In genomic region chr6:136817549-136817948, GRCm38 (mm10) we compare ENCODE assay signal across 18 mouse cellular contexts. TPM values are rescaled to one million over a fixed set of nuclear protein-coding genes. Genes with fewer than 3 reads are reported as not detected.
DNase-seq lines count a peak whose midpoint lies in the region; ATAC-seq lines count a peak whose summit lies in the region.
"Had no signal": no experiment of that assay in that cellular context is flagged by ENCODE, and none has a peak within 500 bp of the region (broad histone marks: within the 10 kb centered on the region; RNA-seq: fewer than 3 reads in every experiment).

No protein-coding gene starts in this region.

- no peaks in the 10 kb centered on the region for H3K27me3 ChIP-seq in neural tube, embryonic 15.5 days (replicated peaks)
- no peaks in the 10 kb centered on the region for H3K27me3 ChIP-seq in kidney, embryonic 15.5 days
- H3K27me3 ChIP-seq: heart, embryonic 12.5 days; liver, embryonic 15.5 days; midbrain, embryonic 15.5 days; neural tube, embryonic 13.5 days; stomach, embryonic 15.5 days had no signal

- WGBS in neural tube, embryonic 15.5 days: 97% methylated on average over 3 of the region's 3 CpGs
- WGBS in kidney, embryonic 15.5 days: 89% methylated on average over 3 of the region's 3 CpGs

- no peak overlapping the region for H3K27ac ChIP-seq in neural tube, embryonic 15.5 days (replicated peaks)
- H3K27ac ChIP-seq in kidney, embryonic 15.5 days: no peak overlapping the region
- H3K27ac ChIP-seq: hindbrain, embryonic 10.5 days; liver, embryonic 15.5 days; midbrain, embryonic 15.5 days; neural tube, embryonic 13.5 days; stomach, embryonic 15.5 days had no signal

- no peak overlapping the region for H3K4me2 ChIP-seq in neural tube, embryonic 15.5 days
- H3K4me2 ChIP-seq in kidney, embryonic 15.5 days: no peak overlapping the region
- H3K4me2 ChIP-seq: heart, embryonic 12.5 days; liver, embryonic 15.5 days; midbrain, embryonic 15.5 days; neural tube, embryonic 13.5 days; stomach, embryonic 15.5 days had no signal

- no peak overlapping the region for H3K4me3 ChIP-seq in neural tube, embryonic 15.5 days (replicated peaks)
- no peak overlapping the region for H3K4me3 ChIP-seq in kidney, embryonic 15.5 days (replicated peaks)
- H3K4me3 ChIP-seq: heart, embryonic 12.5 days; hindbrain, embryonic 10.5 days; liver, embryonic 15.5 days; midbrain, embryonic 15.5 days; neural tube, embryonic 13.5 days; stomach, embryonic 15.5 days had no signal

- H3K4me1 ChIP-seq in neural tube, embryonic 15.5 days: no peaks in the 10 kb centered on the region
- H3K4me1 ChIP-seq in kidney, embryonic 15.5 days: no peaks in the 10 kb centered on the region
- H3K4me1 ChIP-seq: hindbrain, embryonic 10.5 days; liver, embryonic 15.5 days; midbrain, embryonic 15.5 days; neural tube, embryonic 13.5 days; stomach, embryonic 15.5 days had no signal

- H3K36me3 ChIP-seq in neural tube, embryonic 15.5 days: peaks cover 92% of the 10 kb centered on the region
- peaks cover 98% of the 10 kb centered on the region for H3K36me3 ChIP-seq in kidney, embryonic 15.5 days

- ATAC-seq in frontal cortex, adult (ENCODE audit: low TSS enrichment): peak; percentile 88
- no peak for ATAC-seq in neural tube, embryonic 15.5 days (ENCODE audit: low FRiP score)
- no peak for ATAC-seq in kidney, embryonic 15.5 days (replicated peaks; ENCODE audit: low FRiP score)
- ATAC-seq: intestine, embryonic 16.5 days; midbrain, embryonic 15.5 days had no signal

- no peak overlapping the region for H3K9ac ChIP-seq in neural tube, embryonic 15.5 days (replicated peaks)
- H3K9ac ChIP-seq in kidney, embryonic 15.5 days: no peak overlapping the region
- H3K9ac ChIP-seq: heart, embryonic 12.5 days; liver, embryonic 15.5 days; midbrain, embryonic 15.5 days; neural tube, embryonic 13.5 days; stomach, embryonic 15.5 days had no signal

- no peaks in the 10 kb centered on the region for H3K9me3 ChIP-seq in neural tube, embryonic 15.5 days (replicated peaks)
- no peaks in the 10 kb centered on the region for H3K9me3 ChIP-seq in kidney, embryonic 15.5 days (replicated peaks)
- H3K9me3 ChIP-seq: heart, embryonic 12.5 days; hindbrain, embryonic 10.5 days; liver, embryonic 15.5 days; midbrain, embryonic 15.5 days; neural tube, embryonic 13.5 days; stomach, embryonic 15.5 days had no signal

- DNase-seq in brain, adult 2 months (ENCODE audit: low read depth, low spot score): peak; percentile 96
- peak; percentile 61 to 88 for DNase-seq in layer of hippocampus, postnatal 14 days (ENCODE audit: low spot score in 2 of 2)
- peak; percentile 92 for DNase-seq in right cerebral cortex, adult 18-20 months
- no peak for DNase-seq in adrenal gland, postnatal 10 days
- DNase-seq: cerebellum, postnatal 10 days; lung, postnatal 36 days; thymus, postnatal 4 days had no signal

RNA-seq across cellular contexts. Expression of gene H2afj, which starts 9.5 kb away (rescaled TPM):
- 10 to 100 TPM; 72.0 to 72.6 TPM for total RNA-seq in layer of hippocampus, postnatal 14 days (2021)
- polyA plus RNA-seq in neural tube, embryonic 15.5 days (2015; fragmentation: Nextera tagmentation; extraction: Ambion mirVana): 106 and 119 TPM in 2 replicates
- 112 and 118 TPM in 2 replicates for polyA plus RNA-seq in kidney, embryonic 15.5 days (2015; fragmentation: Nextera tagmentation; extraction: Ambion mirVana)
- total RNA-seq in adrenal gland, postnatal 10 days (2021): 10 to 100 TPM; 71.1 to 85.2 TPM

RNA-seq across cellular contexts. Expression of gene BC049715, which starts 9.9 kb away (rescaled TPM):
- 1 to 10 TPM; 2.2 to 4.6 TPM for total RNA-seq in layer of hippocampus, postnatal 14 days (2021)
- 1.5 and 2.8 TPM in 2 replicates for polyA plus RNA-seq in neural tube, embryonic 15.5 days (2015; fragmentation: Nextera tagmentation; extraction: Ambion mirVana)
- 2.1 and 2.8 TPM in 2 replicates for polyA plus RNA-seq in kidney, embryonic 15.5 days (2015; fragmentation: Nextera tagmentation; extraction: Ambion mirVana)
- total RNA-seq in adrenal gland, postnatal 10 days (2021): under 1 TPM; 0.73 to 0.75 TPM

RNA-seq across cellular contexts. Expression of gene Wbp11, which starts 10.5 kb away (rescaled TPM):
- 100 to 1,000 TPM; 123 to 133 TPM for total RNA-seq in layer of hippocampus, postnatal 14 days (2021)
- 71.1 and 80.0 TPM in 2 replicates for polyA plus RNA-seq in neural tube, embryonic 15.5 days (2015; fragmentation: Nextera tagmentation; extraction: Ambion mirVana)
- polyA plus RNA-seq in kidney, embryonic 15.5 days (2015; fragmentation: Nextera tagmentation; extraction: Ambion mirVana): 112 and 120 TPM in 2 replicates
- total RNA-seq in adrenal gland, postnatal 10 days (2021): 10 to 100 TPM; 82.5 to 86.5 TPM

RNA-seq across cellular contexts. Expression of gene Hist4h4, which starts 13.3 kb away (rescaled TPM):
- total RNA-seq in layer of hippocampus, postnatal 14 days (2021): 10 to 100 TPM; 10.9 to 12.0 TPM
- polyA plus RNA-seq in neural tube, embryonic 15.5 days (2015; fragmentation: Nextera tagmentation; extraction: Ambion mirVana): 0.43 and 0.44 TPM in 2 replicates
- polyA plus RNA-seq in kidney, embryonic 15.5 days (2015; fragmentation: Nextera tagmentation; extraction: Ambion mirVana): 0.68 and 0.69 TPM in 2 replicates
- 10 to 100 TPM; 28.3 to 29.2 TPM for total RNA-seq in adrenal gland, postnatal 10 days (2021)

RNA-seq across cellular contexts. Expression of gene Smco3, which starts 17.7 kb away (rescaled TPM):
- total RNA-seq in layer of hippocampus, postnatal 14 days (2021): 1 to 10 TPM; 4.0 to 4.8 TPM
- 2.5 and 3.0 TPM in 2 replicates for polyA plus RNA-seq in neural tube, embryonic 15.5 days (2015; fragmentation: Nextera tagmentation; extraction: Ambion mirVana)
- 1.7 and 2.3 TPM in 2 replicates for polyA plus RNA-seq in kidney, embryonic 15.5 days (2015; fragmentation: Nextera tagmentation; extraction: Ambion mirVana)
- total RNA-seq in adrenal gland, postnatal 10 days (2021): under 1 TPM; 0.27 to 0.51 TPM
- polyA plus RNA-seq: heart, embryonic 12.5 days; hindbrain, embryonic 10.5 days; large intestine, adult 2 months; liver, embryonic 15.5 days had no signal
